Mouse (Mus musculus) WW6 (cell line): ENCODE results near the gene Tle3.

Source experiments
- DNase-seq: peaks from one replicate; pipeline ENCODE4 v3.0.0-alpha.2; 2013; ENCODE audit warnings: low read depth, low spot score

The Tle3 gene

DNA sequence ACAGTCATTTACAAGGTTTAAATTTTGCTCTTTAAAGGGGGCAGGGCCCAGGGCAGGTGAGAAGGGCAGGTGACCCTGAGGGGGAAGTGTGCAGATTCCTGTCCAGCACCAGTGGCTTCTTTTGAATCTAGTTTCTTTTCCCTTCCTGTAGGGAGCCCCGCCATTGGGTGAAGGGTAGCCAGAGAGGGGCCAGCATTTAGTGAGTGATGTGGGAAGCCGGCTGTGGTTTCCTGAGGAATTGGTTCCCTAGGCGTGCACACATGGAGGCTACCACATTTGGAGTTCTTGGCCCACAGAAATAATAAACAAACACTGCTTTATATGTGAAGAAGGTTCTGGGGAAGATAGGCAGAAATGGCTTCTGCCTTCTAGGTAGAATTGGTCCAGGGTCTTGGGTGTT lies 4.5 kb downstream of the Tle3 start:
- DNase-seq, result no peak

DNA sequence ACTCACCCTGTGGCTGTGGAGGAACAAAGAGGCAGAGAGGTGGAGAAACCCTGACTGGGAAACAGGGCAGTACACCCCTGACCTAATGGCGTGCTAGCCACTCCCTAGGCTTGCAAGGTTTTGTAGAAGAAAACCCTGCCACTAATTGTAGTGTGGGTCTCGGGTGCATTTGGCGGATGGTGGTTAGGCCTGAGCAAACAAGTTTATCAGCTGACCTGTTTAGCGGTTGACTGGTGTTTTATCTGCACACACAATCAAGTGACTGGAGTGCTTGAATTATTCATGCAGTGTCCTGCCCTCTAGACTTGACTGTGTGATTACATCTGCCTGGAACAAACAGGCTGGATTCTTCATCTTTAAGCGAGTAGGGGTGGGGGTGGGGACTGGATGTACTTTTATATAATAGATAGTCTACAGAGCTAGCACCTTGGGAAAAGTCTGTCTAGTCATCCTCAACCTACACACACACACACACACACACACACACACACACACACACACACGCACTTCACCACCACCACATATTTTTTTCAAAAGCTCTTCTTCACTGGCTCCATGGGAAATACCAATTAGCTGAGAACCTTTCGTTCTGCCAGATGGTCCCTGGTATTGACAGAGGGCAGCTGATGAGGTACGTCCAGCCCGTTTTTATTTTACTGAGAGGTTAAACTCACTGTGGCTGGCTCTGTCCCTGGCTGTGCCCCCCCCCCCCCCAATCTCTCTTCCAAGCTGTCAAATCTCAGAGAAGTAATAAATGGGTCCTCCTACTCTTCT lies 5.7 kb downstream of the Tle3 start:
- no peak for DNase-seq

DNA sequence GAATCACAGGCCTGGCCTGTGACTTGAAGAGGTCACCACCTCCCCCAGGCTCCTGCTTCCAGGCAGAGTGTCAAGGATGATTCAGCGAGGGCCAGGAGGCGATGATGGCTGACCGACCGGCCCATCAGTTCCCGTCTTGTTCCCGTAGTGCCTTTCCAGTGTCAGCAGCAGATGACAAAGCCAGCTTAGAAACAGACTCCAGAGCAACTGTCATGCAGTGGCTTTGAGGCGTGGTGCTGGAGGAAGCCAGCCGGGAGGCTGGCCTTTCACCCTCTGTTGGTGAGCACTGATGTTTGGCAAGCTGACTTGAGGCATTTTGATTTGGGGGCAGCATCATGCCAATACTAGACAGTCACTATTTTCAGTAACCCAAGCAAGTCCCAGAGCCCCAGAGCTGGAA lies 6.3 kb downstream of the Tle3 start:
- DNase-seq, result no peak

DNA sequence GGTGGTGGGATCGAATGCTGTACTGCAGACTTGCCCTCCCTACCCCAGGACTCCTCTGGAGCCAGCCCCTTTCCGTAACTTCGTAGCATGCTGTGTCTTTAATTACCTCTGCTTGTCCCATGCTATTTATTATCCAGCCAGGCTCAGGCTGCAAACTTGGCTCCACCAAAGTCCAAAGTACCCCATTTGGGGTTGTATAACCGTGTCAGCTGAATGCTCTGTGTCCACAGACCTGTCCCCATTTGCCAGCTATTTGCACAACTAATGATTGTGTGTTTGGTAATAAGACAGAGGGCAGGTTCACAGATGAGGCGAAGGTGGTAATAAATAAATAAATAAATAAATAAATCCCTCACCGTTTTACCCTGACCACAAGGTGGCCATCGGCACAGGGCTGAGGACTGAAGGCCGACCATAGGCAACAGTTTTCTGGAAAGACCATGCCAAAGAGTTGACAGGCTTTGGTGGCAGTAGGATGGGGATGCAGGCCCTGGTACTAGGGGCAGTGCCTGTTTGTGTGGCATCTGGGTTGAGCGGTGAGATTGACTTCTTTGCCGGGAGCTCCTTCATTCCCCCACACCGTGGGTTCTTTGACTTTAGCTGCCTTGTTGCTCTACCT lies 7.0 kb downstream of the Tle3 start:
- DNase-seq, result no peak

DNA sequence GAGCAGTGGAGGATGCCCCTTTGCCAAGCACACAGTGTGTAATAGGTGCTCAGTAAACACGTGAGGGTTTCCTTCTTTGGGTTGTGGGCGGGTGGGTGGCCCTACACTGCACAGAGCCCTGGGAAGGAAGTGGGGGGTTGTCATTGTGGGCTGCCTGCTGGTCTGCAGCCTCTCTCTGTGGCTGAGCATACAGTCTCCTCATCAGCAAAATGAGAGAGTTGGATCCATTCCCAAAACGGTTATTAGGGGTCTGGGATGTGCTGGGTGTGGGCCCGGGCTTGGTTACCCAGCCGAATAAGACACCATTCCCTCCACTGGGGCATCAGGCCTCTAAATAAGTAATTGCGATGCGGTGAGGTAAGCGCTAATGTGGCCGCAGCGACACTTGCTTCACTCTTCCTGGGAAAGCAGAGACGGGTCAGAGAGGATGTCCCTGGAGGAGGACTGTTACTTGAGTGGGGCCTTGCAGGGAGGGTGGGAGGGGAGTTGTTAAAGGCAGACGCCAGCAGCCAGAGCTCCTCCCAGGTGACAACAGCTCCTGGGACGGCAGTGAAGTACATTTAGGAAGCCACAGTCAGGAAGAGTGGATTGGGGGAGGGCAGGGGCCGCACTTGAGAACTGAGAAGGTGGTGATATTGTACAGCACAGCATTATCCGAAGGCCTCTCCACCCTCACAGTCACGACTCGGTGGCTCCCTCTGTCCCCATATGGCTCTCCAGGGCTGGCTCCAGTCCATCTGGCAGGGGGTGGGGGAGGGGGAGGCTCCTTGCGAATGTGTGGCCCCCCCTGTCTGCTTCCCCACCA lies 8.3 kb downstream of the Tle3 start:
- no peak for DNase-seq

DNA sequence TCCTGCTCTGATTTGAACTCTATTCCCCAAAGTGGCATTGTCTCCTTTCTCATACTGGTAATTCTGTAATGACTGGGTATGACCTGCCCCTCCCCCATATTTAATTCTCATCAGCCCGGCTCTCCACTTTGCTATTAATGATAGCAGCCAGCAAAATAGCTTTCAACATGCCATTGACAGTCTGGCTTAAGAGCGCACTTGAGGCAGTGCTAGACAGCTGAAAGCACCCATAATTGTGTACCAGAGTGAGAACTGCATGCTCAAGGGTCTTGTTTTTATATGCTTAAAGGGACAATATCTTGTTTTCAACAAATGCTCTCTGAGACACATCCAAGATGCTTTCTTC lies 8.9 kb downstream of the Tle3 start:
- DNase-seq, result no peak

DNA sequence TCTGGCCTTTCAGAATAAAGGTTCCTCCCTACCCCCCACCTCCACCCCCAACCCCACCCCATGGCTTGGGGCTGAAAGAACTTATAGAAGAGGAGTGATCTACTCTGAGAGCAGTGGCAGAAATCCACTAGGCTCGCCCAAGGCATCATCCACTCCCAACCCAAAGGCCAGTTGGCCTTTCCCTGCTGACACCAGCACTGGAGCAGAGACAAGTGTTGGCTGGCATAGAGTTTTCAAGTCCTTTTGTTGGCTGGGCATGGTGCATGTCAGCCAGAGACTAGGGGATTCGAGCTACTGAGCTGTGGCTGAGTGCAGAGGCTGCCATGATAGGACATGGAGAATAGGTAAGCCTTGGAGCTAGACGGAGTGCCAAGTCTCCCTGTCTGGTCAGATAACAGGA lies 9.3 kb downstream of the Tle3 start:
- DNase-seq, result no peak

DNA sequence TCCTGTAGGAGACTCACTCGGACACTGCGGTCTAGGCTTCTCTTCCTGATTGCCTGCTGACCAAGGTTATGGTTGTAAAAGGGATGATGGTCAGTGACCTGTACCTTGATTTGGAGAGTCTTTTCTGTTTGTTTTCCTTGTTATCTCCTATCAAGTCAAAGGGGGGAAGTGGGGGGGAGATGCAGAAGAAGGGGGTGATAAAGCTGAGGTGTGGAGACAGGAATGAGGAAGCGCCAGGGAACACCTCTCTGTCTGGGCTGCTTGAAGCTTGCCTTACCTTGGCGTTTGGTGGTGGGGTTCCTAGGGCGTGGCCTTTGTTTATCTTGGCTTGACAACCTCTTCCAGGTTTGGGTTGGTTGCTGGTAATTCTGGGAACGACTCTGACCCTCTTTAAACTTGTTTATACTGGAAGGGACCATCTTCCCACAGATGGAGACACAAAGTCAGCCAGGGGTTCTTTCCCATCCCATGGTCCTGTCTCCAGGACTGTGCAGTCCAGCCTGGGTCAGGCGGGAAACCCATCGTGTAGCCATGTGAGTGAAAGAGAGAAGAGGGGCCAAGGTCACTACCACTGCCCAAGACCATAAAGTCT lies 10.5 kb downstream of the Tle3 start:
- no peak for DNase-seq

DNA sequence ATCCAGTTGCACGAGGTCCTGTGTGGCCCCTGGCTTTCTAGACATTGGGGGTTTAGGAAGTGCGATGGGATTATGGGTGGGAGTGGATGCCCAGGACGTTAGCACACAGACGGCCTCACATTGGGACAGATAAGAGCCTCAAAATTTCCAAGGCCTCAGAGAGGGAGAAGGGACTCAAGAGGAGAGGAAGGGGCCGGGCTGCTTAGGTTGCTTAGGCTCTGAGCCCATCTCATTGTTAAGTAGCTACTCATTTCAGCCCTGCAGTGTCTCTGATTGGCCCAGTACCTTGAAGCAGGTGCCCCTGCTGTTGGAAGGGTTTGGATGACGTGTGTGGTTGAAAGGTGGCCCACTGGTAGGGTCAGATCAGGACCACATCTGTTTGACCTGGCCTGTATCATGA lies 11.9 kb downstream of the Tle3 start:
- no peak for DNase-seq

DNA sequence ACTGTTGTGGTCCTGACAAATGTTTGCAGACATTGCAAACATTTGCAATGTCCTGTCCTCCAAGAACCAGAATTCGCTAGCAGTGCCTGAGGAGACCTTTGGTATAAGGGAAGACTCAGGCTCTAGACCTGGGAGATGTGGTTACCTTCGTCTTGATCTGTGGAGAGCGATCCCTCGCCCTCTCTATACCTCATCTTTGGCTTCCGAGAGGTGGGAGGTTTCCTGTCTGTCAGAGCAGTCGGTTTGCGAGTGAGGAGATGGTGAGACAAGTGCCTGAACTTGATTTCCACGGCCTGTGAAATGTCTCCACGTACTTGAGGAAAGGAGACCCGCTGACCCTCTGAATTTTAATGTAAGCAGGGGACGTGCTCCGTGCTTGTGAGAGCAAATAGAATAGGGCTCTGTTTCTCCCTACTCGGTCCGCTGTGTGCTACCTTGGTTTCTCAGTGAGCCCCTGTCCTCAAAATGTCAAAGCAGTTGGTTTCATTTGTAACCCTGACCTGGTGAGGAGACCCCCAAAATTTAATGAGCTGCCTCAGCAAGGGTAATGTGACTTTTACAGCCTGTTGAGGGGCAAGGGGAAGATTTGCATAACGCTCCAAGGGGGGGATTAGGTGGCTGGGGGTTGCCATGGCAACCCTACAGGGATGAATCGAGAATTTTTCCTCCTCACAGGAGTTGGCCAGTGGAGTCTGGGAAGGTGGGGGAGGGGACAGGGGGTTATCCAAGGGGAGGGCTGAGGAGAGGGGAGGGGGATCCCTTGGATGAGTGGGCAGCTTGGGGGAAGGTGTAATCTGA lies 12.7 kb downstream of the Tle3 start:
- DNase-seq, result no peak

DNA sequence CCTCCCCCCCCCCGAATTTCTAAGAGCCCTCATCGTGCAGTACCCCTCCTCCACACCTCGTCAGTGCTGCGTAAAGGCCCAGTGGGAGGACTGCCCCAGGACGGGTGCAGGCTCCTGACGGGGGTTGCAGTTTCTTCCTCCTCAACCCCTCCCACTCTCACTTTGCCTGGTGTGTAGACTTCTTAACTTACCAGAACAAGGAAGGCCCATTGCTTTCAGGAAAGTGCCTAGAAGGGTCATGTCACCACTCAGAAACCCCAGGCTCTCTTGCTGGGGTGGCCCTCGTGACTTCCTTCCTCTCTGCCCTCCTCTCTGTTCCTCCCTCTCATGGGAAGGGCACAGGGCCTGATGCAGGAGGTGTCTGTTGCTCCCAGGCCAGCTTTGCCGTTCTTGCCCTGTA lies 13.6 kb downstream of the Tle3 start:
- DNase-seq, result no peak

DNA sequence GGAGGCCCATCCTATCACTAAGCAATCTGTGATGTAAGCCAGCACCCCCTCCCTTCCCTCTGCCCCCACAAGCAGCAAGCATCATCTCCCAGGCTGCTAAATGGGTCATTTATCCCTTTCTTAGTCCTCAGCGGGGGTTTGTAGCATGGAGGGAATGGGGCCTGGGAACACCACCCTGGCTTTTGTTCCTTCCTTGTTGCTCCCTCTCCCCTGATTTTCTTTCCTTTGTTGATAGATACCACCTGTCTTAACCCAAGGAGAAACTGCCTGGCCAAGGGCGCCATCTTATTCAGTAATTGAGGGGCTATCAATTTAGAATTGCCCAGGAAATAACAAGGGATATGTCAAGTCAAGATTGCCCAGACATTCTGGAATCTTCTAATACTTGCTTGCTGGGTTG lies 14.1 kb downstream of the Tle3 start:
- DNase-seq, result no peak

DNA sequence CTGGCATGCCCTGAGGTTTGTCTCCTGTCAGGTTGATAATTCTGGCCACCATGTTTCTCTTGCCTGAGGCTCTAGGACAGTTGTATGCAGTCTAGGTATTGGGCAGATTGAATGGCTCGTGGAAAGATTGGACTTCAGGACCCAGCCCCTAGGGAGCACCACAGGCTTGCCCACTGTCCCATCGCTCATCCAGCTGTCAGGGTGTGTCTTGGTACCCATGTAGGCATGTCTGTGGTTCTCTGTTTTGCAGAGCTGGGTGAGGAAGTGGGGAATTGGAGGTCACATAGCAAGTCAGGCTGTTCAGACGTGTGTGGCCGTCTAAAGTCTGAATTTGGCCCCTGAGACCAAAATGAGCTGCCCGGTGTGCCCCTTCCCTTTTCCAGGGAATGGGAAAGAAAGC lies 15.6 kb downstream of the Tle3 start:
- no peak for DNase-seq

DNA sequence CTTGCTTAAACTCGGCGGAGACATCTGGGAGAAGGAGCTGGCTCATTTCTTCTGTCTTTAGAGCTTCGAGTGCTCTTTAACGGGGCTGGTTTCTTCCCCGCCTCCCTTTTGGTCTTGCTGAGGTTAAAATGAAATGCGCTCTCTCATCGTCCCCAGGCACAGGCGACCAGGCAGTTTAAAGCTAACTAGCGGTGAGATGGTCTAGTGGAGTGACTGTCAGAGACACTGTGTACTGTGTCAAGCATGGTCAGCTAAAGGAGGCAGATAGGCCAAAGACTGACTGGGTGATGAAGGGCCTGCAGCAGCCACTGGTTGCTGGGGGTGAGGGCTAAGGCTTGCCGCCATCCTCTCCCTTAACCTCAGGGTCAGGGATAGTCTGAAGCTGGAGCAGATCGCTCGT lies 16.0 kb downstream of the Tle3 start:
- DNase-seq, result no peak

DNA sequence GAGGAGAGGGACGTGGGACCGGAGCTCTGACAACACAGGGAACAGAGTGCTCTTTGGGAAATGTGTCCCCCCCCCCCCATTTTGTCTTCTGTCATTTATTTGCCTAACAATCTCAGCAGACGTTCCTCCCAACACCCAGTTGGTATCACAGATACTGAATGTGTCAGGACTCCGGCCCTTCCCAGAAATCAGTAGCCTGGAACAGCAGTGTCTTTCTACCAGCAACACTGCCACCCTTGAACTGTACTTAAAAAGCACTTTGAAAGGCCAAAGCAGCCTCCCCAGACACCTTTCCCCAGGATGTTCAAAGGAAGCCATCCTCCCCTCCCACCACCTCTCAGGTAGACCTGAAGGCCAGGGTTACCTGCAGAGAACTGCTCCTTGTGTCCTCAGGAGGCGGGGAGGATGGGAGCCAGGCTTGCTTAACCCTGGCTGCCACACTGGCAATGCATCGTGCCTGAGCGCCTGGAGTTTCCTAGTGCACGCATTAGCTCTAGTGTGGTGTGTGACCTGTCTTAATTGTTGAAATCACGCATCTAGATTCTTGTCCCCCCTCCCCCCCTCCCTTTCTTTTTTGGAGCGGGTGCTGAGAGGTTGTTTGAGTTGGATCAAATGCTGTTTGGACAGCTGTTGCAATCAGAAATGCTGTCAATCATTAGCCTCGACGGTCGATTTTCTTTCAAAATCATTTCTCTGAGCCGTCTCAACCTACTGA lies 16.7 kb downstream of the Tle3 start:
- no peak for DNase-seq

DNA sequence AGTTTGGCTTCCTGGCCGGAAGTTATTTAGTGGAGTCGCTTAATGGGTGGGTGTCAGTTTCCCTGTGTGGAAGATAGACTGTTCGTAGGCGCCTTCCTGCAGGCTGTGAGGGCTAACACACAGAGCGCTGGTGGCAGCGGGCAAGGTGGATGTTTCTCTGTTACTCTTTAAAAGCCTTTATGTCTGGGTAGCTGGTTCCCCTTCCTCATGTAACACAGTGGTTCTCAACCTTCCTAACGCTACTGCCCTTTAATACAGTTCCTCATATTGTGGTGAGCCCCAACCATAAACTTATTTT lies 17.2 kb downstream of the Tle3 start:
- DNase-seq, result no peak

DNA sequence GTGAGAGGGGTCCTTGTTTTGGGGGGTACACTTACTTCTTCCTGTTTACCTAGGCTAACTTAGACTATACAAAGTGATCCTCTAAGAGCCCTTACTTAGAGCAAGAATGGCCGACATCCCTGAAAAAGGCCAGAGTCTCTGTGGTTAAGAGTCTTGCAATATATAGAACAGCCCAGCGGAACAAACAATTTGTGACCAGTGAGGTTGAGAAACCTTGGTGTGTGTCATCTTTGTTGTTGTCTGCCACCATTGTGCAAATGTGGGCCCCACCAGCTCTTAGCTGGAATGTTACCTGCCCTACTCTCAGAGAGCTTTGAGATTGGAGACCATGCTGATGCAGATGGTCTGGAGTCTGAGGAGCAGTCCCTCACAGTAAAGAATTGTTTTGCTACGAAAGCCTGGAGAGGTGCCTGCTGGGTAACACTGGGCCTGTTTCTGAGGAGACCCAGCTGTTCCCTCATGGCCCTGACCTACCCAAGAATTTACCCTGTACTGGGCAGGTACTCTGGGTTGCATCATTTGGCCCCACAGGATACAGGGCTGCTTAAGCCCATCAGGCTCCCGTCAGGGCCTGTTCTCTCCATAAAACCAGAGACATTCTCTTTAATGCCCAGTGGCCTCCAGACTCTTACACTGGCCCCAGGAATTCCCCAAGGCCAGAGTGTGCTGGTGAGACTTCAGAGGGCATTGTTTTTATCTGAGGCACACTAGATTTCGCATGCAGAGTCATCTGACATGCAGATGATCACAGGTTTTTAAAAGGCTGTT lies 19.6 kb downstream of the Tle3 start:
- DNase-seq, result no peak

DNA sequence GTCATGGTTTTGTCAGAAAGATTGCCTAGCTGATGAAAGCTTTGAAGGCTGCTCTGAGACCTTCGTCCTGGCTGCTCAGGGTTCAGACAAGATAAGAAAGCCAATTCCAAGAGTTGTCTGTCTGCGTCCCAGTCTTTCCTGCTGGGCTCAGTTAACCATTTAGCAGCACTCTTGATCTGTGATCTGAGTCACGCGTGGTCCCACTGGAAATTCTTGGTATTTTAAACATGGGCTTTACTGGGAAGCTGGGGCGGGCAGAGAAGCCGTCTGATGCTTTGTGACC lies 20.1 kb downstream of the Tle3 start:
- no peak for DNase-seq

DNA sequence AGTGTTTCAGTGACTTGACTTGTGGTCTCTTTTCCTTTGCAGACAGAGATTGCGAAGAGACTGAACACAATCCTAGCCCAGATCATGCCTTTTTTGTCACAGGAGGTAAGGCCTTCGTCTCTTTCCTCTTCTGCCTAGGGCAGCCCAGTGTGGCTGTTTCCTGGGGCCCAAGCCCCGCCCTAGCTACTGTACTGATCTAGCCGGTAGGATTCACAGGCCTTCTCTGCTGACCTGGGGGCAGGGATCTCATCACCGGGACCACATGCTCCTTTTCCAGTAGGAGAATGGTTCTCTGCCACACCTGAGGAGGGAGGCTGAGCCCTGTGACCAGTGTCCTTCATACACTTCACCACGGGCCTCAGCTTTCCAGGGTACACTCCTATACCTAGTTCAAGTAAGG lies 21.0 kb downstream of the Tle3 start:
- DNase-seq, result no peak

DNA sequence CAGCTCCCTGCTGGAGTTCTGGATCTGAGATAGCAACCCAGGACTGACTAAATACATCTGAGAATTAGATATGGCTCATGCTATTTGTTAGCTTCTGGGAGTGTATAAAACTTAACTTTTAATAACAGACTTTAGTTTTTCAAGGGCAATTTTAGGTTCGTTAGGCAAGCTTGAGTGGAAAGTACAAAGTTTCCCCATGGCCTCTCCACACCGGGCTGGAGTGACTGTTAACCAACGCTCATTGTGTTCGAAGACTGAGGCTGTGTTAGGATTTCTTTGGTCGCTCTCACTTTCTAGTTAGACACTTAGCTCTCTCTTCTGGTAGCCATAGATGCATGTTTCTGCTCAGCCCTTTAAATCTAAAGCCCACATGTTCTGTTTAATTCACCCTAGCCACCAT lies 21.7 kb downstream of the Tle3 start:
- DNase-seq, result no peak

DNA sequence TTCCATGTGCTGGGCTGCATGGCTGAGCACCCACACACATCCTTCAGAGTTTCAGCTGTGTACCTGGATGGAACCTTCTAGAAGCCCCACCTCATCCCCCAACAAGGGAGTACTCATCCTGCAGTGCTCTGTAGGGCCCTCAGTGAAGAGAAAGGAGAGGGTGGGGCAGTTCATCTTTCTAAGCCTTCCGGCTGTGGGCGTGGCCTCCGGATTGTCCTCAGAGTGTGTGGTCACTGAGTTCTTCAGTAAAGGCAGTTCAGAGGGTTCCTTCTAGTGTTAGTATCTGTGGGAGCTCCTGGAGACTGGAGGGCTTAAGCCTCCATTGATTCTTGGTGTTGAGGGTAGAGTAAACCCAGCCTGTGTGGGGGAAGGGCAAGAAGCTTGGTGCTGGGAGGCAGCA lies 22.9 kb downstream of the Tle3 start:
- DNase-seq, result no peak
